Mouse (Mus musculus) layer of hippocampus, adult 8-10 months (tissue): ENCODE measurements around the gene Ambra1. TPM values are rescaled to one million over a fixed set of nuclear protein-coding genes. Genes with fewer than 3 reads are reported as not detected.

Source experiments
- DNase-seq, 2 experiments: peaks; one replicate each; pipeline ENCODE4 v3.0.0; 2022; ENCODE audit warnings: low spot score in 2 of 2
- total RNA-seq, 4 experiments: library from RNA; stranded (reverse); gene quantifications; 2 replicates each; pipeline ENCODE4 v1.2.4; 2022

Ambra1 gene
- total RNA-seq, 4 experiments from 2014 or later = 49.8 to 55.9 (median 52.8) TPM

DNA sequence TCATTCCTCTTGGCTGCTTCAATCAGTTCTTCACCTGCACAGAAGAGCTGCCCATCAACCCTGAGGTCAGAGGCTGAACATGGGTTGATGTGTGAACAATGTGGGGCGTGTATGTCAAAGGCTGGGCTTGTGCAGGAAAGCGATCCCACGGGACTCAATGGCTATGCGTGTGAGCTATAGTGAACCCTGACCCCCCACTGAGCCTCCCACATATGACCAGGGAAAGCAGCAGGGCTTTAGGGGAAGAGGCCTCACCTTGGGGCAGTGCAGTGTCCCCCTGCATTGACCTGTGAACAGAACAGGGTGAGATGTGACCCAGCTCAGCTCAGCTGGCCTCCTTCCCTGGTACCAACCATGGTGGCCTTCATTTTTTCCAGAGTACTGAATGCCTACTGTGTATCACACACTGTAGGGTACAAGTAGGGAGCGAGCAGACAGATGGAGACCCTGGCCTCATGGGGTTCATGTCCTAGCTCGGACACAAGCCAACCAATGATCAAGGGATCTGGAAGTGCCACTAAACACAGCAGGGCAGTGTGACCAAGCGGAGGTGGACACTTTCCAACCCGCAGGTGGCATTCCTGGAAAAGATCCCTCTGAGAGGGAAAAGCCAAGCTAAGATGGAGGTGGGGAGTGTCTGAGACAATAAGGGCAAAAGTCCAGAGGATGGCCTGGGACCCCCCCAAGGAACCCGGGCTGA is 205.0 kb downstream of the Ambra1 start:
- DNase-seq = no peak

DNA sequence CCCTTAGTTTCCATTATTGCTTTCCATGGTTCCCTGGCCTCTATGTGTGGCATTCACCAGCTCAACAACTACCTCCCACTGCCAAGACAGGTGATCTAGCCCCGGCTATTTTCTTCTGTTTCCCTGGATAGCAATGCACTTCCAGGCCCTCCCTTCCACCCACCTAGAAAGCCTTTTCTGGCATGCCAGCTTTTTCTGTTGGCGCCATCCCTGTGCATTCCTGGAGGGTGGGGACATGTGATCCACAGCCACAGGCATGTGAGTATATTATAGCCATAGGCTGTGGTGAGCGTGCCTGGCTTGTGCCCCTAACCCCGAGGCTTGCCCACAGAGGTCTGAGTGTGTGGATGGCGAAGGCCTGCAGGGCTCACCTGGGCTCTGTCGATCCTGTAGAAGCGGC is 206.2 kb downstream of the Ambra1 start:
- no peak for DNase-seq

DNA sequence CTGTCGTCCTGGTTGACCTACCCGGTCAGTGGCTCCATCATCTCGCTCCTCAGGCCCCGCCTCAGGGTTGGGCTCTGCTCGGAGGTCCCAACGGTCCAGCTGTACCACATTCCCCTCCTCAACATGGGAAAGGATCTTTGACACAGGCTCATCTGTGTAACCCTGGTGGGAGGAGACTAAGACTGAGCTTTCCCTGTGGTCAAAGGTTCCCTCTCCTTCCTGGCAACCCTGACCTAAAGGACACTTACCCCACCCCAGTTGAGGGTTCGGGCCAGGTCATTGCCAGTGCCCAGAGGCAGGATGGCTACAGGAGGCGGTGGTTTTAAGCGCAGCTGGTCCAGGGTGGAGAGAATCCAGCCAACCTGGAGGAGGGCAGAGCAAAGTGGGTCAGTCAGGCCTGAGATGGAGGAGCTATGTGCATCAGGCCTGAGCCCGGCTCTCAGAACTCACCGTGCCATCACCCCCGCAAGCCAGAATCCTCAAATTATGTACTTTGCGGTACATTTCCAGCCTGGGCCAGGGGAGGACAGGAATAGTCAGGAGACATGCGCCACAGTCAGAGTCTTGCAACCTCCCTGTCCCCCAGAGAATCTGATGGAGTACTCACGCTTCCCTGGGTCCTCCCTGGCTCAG is 209.5 kb downstream of the Ambra1 start:
- DNase-seq = no peak

GRCm38 (mm10) chr2:91942356-91942755 is 212.4 kb downstream of the Ambra1 start:
- no peak for DNase-seq

GRCm38 (mm10) chr2:91944170-91944950 is 214.4 kb downstream of the Ambra1 start:
- peak; percentile 72 to 85 for DNase-seq

DNA sequence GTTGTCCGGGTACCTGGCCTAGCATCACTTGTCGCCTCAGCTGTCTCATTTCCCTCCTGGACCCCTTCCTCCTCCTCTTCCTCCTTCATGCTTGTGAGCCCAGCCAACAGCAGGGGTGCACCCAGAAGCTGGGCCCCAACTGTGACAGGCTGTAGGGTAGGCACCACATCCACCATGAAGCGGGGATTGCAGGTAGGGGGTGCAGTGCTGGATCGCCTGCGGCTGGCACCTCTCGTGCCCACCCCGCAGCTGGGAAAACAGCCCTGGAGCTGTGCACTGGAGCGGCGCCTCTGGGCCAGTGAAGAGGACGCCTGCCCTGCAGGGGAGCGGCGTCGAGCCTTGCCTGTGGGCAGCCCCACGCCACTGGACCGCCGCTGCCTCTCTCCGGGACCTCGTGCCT is 215.5 kb downstream of the Ambra1 start, which contains the start of gene Gm9821:
Gene Gm9821, plus strand, starts transcription at position 221 of the 400 bp plus-strand sequence.
- no peak for DNase-seq

DNA sequence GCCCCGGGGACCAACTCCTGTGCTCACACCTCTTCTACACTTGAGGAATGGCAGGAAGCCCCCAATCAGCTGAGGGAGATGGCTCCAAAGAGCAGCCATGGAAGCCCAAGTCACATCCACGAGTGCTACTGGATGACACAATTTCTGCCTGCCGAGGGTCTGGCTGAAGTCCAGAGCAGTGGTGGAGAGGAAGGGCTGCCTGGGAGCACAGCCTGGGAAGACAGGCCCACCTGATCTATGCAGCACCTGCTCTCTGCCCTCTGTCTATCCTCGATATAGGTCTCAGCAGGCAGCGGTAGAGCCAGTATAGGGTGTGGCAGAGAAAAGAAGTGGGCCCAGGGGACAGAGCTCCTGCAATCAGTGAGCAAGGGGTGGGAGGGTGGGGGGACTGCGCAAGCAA is 216.9 kb downstream of the Ambra1 start:
- DNase-seq = no peak

DNA sequence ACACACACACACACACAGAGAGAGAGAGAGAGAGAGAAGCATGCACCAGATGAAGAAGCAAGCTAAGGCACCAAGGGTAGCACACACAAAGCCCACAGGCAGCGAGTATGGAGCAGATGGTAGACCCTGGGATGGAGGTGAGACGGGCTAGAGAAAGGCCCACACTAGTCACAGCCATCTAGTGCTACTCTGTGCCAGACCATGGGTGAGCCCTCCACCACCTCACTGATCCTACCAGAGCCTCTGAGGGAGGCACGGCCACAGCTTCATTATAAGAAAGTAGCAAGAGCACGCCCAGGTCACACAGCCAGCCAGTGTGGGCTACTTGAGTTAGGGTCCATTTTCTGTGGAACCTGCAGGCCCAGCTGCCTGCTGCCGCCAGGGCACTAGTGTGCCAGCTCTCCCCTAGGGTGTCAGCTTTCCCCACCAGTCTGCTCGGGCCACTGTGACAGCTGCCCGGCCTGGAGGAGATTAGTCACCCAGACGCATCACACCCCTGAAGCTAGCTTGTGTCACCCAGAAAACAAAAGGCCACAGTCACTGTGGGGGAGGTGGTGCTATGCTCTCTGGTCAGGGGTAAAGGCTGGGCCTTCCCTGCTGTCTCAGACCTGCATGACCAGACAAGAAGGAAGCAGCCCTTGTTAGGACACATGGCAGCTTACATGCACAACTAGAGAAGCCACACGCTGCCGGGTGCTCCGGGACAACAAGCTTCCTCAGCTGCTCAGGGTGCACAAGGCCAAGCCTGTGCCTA is 217.6 kb downstream of the Ambra1 start:
- DNase-seq = no peak

DNA sequence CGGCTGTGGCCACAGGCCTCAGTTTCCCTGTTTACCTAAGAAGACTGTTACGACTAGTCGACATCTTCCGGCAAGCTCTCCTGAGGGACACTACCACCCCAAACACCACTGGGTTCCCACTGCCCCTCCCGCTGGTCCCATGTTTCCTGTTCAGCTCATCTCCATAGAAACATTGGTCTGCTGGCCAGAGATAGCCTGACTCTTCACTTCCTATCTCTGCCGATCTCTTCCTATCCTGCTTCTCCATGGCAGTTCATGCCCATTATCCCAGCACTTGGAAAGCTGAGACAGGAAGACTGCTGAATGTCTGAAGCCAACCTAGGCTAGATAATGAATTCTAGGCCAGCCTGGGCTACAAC is 218.2 kb downstream of the Ambra1 start:
- no peak for DNase-seq

DNA sequence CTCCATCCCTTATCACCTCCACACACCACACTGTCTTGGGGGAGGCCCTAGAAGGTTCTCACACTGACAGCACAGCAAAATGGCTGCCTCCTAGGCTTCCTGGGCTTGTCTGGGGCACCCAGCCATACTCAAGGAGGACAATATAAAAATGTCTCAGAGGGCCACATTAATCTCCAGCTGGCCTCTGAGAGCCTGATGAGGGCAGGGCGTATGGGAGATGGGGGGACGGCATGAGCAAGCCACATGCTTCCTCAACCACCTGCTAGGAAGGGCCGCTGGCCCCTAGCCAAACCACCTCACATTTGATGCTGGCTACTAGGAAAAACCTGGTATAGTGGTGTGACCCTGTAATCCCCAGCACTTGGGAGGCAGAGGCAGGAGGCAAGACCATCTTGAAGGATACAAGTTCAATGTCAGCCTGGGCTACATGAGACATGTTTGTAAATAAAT is 218.9 kb downstream of the Ambra1 start:
- no peak for DNase-seq

DNA sequence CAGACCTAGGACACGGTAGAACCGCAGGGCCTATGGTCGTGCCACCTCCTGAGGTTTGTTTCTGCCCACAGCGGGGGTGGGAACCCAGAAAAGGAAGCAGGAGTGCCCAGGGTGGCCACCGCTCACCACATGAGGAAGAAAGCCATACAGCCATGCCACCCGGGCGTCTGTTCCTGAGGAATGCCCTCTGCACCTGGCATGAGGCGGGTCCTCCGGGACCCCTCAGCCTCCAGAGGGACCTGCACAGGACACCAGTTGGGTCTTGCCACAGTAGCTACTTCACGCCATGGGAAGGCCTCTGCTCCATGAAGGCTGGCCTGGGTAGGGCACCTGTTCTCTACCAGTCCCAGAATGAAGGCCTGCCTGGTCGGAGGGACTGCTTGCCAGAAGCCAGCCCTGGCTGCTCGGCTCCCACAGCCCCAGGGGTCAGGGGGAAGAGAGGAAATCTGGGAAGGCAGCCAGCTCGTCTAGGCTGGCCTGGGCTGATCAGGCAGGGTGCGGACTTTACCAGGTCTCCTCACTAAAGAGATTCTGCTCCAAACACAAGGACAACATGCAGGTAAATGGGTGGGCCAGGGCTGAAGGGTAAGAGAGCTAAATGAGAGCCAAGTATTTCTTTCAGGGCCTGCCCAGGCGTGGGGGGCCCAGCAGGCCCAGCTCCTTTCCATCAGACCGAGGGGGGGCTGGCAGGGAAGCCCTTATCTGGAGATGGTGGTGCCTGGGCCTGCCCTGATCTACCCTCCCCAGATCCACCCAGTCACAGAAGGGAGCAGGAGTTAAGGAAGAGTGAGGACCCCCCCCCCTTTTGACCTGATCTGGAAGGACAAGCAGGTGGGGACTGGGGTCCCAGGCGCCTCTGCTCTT is 219.7 kb downstream of the Ambra1 start:
- DNase-seq = no peak

GRCm38 (mm10) chr2:91950275-91951085 is 220.5 kb downstream of the Ambra1 start:
- DNase-seq = no peak

GRCm38 (mm10) chr2:91953825-91954224 is 223.9 kb downstream of the Ambra1 start:
- no peak for DNase-seq

GRCm38 (mm10) chr2:91955121-91955591 is 225.2 kb downstream of the Ambra1 start:
- DNase-seq = no peak

- DNase-seq = no peak
These were observed 225.9 kb downstream of the Ambra1 start for GRCm38 (mm10) chr2:91955875-91956274.

DNA sequence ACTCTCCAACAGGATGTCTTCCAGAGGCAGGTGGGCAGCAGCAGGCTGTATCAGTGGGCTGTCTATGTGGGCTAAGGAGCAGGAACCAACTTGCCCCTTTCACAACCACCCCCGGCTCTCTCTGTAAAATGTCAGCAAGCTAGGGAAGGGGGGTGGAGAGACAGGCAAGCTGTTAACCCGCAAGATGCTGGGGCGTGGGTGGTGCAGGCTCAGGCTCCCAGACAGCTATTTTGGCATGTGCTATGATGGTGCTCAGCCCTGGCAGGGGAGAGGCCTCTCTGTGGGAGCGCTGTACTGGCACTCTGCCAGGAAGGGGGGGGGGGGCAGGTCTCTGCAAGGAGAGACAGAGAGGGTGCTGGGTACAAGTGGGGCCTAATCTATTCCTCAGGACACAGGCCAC is 227.2 kb downstream of the Ambra1 start:
- DNase-seq = peak; percentile 88 to 90

DNA sequence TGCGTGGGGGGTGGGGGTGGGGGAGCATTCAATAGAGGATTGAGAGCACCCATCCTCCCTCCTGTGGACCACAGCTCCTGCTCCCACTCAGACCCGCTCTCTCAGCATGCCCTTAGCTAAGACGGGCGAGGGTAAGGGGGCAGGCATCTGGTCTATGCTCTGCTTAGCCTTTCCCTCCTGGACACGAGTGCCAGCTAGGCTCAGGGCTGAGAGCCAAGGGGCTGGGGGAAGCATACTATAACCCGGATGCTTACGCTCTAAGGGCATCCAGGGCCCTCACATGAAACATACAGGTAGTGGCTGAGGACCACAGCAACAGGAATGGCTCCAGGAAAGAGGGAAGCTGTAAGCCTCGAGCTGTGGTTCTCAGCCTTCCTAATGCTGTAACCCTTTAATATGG is 228.1 kb downstream of the Ambra1 start:
- no peak for DNase-seq

- DNase-seq = no peak
These were observed 228.9 kb downstream of the Ambra1 start for GRCm38 (mm10) chr2:91958701-91959457.
